Mouse (Mus musculus) left cerebral cortex, postnatal 25 days (tissue): ENCODE data around the gene Mfap5. TPM values are rescaled to one million over a fixed set of nuclear protein-coding genes. Genes with fewer than 3 reads are reported as not detected.
A peak's percentile ranks its signal among the peaks of the same experiment; 100 is the strongest.
"Not testable (repeated sequence)": the region's sequence is repeated elsewhere in the genome, so short reads cannot be mapped to it uniquely, and the experiment has no call there.

Source experiments
- DNase-seq, 2 experiments: peaks; one replicate each; pipeline ENCODE4 v3.0.0; 2022; ENCODE audit warnings: low spot score in 2 of 2, mixed read lengths in 1 of 2
- intact Hi-C: fragments of 180-260 bp; cut with DNase I; formaldehyde crosslinking; loops from one replicate; pipeline ENCODE4 v1.15.1; 2025
- total RNA-seq, 2 experiments: library from RNA; stranded (reverse); gene quantifications; 2 replicates each; pipeline ENCODE4 v1.2.3; 2021

The Mfap5 gene
- 1 to 10 TPM in 1 of 2 experiments, under 1 TPM in 1; 0.32 to 1.2 TPM for total RNA-seq

- DNase-seq, result no peak
- intact Hi-C loops, result no loop called here
Measured at GRCm38 (mm10) chr6:122505545-122505944, at the start of gene Mfap5. Gene Mfap5 (plus strand): TSS chr6:122505845.

GRCm38 (mm10) chr6:122458946-122459693, 46.5 kb upstream of the Mfap5 start:
- peak; percentile 11 to 63 for DNase-seq
- intact Hi-C loops, result no loop called here

DNA sequence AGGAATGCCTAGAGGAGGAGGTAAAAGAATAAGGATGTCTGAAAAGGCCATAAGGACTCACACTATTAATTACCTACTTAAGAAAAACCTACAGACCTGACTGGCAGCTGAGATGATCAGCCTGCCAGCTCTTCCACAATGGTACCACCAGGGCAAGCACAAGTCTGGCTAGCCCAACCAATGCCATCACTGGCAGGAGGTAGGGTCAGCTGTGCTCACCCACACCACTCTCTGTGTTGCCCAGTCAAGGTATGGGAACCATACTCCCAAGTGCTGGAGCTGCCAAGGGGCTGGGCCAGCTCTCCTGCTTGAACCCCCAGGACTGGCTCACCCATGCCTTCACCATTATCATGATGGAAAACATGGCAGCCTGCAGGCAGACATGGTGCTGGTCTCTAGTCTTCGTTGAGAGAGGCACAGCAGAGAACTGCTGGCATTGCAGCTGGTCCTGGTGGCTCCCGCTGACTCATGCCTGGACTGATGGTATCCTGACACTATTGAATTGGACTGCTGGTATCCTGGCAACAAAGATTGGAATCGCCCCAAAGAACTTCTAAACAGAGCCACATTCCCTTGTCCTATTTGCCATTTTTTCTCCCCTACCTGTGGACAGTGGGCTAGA, 39.4 kb upstream of the Mfap5 start:
- no peak for DNase-seq
- intact Hi-C loops, result no loop called here

DNA sequence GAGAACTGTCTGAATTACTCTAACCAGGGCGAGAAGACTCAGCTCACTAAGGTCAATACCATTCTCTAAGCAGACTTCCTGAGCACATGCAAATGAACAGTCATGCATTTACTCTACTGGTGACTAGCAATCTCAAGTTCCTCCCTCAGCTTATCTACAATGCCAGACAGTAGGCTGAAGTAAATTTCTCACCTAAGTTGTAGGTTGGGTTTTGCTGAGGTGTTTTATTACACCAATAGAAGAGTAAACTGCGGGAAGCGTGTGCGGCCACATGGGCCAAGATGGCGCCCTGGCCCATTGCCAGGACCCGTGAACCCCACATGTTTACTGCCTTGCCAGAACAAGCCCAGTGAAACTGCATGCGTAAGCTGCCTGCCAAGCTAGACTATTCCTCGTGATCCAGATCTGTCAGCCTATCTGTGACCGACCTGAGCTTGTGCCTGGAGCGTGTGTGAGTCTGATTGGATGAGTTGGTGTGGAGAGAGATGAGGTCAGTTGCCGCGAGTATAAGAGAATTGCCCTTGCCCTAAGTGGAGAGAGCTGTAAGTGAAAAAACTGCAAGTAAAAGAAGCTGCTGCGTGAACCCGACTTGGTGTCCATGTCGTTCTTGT, 36.5 kb upstream of the Mfap5 start:
- intact Hi-C loops, result no loop called here

GRCm38 (mm10) chr6:122470240-122470639, 35.4 kb upstream of the Mfap5 start:
- no peak for DNase-seq
- intact Hi-C loops, result no loop called here

More for the DNA sequence above, 36.5 kb upstream of the Mfap5 start:
- no peak for DNase-seq

DNA sequence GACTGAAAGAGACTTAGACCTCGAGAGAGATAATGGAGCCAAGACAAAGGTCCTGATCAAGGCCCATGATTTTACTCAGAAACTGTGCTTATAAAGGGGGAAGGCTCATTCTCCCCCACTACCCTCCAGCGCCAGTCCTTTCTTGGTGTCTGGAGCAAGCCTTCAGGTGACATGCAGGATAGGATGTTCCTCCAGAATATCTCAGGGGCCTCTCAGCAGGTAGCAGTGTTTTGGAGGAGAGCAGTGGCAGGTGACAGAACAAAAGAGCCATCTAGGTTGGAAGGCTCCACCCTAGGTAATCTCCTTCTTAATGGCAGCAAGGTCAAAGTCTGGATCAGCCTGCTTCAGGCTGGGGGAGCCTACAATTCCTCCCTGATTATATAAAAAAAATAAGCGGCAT, 34.2 kb upstream of the Mfap5 start:
- DNase-seq, intact Hi-C loops: not testable (repeated sequence)

GRCm38 (mm10) chr6:122478062-122478461, 27.6 kb upstream of the Mfap5 start:
- DNase-seq, result no peak
- intact Hi-C loops, result no loop called here

DNA sequence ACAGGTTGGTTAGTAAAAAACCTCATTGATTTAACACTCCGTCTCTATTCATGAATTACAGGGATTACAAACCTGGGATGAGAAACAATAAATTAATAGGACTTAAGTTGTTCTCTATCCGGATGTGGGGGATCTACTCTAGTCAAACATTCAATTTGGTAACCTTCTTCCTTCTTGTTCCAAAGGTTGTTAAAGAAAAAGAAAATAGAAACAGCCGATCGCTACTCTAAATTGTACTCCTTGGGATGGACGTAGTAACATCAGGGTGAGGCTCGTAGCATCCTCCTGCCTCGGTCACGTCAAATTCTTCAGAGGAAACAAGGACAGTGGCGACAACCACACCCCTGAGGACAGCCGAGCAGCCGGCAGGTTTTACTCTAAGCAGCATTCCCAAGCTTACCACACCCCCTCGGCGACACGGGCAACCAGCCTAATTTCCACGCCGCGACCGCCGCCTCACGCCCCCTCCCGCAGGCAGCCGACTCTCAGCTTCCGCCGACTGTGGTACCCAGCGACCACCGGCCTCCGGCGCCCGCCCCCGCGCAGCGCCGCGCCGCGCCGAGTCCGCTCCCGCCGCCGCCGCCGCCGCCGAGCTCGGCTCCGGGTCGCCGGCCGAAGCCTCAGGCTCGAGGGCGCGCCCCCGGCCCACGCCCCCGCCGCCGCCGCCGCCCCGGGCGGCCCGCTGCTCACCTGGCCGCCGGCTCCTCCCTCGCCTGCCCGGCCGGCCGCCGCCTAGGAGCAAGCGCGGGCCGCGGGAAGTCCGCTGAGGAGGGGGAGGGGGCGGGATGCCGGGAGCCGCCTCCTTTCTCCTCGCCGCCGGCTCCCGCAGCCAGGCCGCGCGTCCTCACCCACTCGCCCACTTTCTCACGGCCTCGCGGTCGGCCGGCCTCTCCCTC, 20.0 kb upstream of the Mfap5 start:
- intact Hi-C loops, result no loop called here
- DNase-seq, result peak; percentile 20 to 46

GRCm38 (mm10) chr6:122486297-122487117, 19.1 kb upstream of the Mfap5 start:
- intact Hi-C loops, result no loop called here
- DNase-seq, result peak; percentile 43 to 45

DNA sequence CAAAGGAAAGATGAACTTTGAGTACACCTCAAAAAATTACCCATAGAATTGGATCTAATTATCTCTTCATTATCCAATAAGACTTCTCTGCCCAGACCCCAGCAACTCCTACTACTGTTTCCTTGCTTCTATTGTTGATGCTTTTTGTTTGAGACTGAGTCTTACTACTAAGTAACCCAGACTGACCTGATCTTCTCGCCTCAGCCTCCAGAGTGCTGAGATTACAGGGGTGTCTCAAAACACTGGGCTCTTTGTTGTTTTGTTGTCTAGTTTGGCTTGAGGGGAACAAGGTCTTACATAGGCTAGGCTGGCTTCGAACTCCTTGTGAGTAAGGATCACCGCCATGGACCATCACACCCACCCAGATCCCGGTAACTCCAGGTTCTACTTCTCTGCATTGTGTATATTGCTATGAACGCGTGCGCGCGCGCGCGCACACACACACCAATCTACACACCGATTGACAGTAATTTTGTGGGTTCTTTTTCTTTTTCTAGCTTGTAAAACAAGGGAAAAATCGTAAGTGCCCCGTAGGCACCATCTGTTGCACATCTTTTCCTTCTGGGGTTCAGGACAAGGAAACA, 14.6 kb upstream of the Mfap5 start:
- DNase-seq, result no peak
- intact Hi-C loops, result no loop called here

DNA sequence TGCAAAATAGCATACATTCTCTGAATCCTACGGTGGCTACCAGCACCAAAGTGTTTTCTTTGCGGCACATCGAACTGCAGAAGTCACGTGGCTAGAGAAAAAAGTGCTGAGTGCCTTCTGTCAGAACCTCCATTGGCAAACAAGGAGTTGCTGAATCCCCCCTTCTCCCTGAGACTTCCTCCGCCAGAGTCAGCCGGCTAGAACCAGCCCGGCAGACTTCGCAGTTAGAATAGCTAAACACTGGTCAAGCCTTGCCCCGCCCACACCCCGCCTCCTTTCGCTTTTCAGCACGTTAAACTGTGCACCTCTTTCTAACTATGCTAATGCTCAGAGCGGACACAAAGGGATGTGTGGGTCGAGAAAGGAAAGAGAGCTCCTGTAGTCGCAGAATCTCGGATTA, 14.1 kb upstream of the Mfap5 start:
- peak; percentile 40 to 49 for DNase-seq
- intact Hi-C loops, result no loop called here

GRCm38 (mm10) chr6:122492479-122492878, 13.2 kb upstream of the Mfap5 start:
- intact Hi-C loops, result no loop called here
- DNase-seq, result no peak

DNA sequence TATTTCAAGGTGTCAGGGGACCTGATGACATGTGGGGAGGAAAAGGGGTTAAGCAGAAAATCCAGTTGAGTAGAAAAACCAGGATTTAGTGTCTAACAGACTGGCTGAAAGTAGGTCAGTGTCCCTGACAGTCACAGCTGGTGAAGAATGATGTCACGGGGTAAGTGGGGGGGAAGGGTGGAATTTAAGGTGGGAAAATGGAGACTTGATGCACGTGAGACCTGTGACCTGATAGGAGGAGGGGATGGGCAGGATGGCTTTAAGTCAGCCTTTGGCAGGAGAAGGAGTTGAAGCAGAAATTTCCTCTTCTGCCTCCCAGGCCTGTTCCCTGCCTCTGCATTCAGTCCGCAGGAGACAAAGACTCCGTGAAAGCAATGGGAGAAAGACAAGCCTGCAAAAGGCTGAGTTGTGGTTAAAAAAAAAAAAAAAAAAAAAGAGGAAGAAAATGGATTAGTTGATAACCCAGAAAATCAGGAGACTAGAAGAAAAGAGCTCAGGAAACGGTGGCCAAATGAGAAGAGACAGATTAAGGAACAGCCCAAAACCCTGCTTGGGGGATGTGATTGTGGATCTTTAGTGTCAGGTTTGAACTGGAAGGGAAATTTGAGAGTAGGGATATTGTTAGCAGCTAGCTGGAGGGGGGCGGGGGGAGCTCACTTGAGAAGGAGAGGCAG, 11.7 kb upstream of the Mfap5 start:
- no peak for DNase-seq
- intact Hi-C loops, result no loop called here

DNA sequence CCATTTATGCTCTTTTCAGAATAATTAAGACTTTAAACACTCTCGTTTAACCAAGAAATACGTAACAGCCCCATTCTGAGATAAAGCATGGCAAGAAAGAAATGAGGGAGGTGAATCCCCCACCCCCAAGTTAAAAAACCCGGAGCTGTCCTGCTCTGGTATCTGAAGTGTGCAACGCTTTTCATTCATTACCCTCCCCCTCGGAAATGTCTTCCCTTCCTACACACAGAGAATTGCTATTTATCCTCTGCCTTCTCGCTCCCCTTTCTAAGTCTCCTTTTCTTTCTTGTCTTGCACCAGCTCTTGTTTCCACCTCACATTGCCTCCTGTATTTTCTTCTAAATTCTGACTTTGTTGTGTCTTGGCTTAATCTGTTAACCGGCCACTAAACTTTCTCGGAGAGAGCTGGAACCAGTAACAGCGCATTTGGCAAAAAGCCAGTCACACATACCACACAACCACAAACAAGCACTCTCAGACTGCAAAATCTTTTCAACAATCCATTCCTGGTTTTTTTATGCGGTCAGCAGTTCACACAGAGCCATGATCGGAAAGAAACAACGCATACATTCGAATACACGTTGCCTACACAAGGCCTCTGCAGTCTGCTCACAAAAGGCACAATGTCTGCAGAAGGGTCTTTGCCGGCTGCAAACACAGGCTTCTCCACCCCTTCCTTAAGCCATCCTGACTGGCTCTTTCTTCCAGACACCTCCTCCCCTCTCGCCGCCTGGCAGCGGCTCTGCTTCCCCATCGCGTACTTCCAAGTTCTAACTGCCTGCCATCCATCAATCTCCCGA, 10.4 kb upstream of the Mfap5 start:
- intact Hi-C loops, result loop anchor here (5.0 kb wide), 2 partner anchors 67 to 93 kb away; no protein-coding TSS in a partner anchor
- peak; percentile 16 to 25 for DNase-seq

GRCm38 (mm10) chr6:122496501-122496900, 9.1 kb upstream of the Mfap5 start:
- intact Hi-C loops, result loop anchor here (5.0 kb wide), 2 partner anchors 66 to 94 kb away; no protein-coding TSS in a partner anchor
- peak; percentile 26 to 34 for DNase-seq

DNA sequence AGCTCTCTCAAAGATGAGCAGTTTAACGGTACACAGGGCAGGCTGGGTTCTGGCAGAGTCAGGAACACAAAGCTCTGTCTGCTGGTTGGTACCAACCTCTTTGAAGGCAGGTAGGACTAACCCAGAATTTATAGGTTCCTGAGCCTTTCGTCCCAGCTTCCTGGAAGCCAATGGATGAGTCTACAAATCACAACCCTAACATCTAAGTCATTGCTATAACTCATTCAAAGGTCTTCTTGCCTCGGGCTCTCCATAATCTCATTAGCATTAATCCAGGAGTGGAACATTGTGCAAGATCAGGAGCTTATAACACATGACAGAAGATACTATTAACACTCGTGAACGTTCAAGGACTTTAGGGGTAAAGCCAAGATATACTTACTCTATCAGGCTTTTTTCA, 7.0 kb upstream of the Mfap5 start, which contains the start of gene Rimklb:
TSS of gene Rimklb (minus strand) at position 101 of the 400 bp plus-strand sequence.
- no peak for DNase-seq
- intact Hi-C loops, result loop anchor here (5.0 kb wide), 2 partner anchors 64 to 96 kb away; no protein-coding TSS in a partner anchor

- no peak for DNase-seq
- intact Hi-C loops, result no loop called here
Measured at GRCm38 (mm10) chr6:122505041-122505440, 604 bp upstream of the Mfap5 start.
